Mouse (Mus musculus): ENCODE data around the gene Krtap31-2. TPM values are rescaled to one million over a fixed set of nuclear protein-coding genes. Genes with fewer than 3 reads are reported as not detected.

Gene Krtap31-2
- polyA plus RNA-seq, 1 experiment, result 0.11 TPM

- TF ChIP-seq CTCF (IDR thresholded peaks at IDR 0.05; ENCODE audit: borderline replicate concordance, control insufficient read depth, extremely low read depth, insufficient read depth, low read length, poor library complexity), result no peak
- TF ChIP-seq POLR2A (IDR thresholded peaks at IDR 0.05; ENCODE audit: control insufficient read depth, extremely low read depth, insufficient read depth, low read length, poor library complexity), result no peak
- Histone ChIP-seq H3K4me1 (replicated peaks; ENCODE audit: control insufficient read depth, insufficient read depth, low read length) (no peaks in the 10 kb centered on the region), H3K36me3 (ENCODE audit: control insufficient read depth, insufficient read depth, low read length) (no peaks in the 10 kb centered on the region), H3K4me3 (ENCODE audit: control insufficient read depth, insufficient read depth, low read length) (no peak within 1 kb of the TSS), H3K27ac (ENCODE audit: control insufficient read depth, insufficient read depth, low read length) (no peak within 1 kb of the TSS), H3K27me3 (ENCODE audit: control insufficient read depth, insufficient read depth, low read length) (no peaks in the 10 kb centered on the region)
- no peak for DNase-seq
- 78% methylated on average over 5 of the region's 5 CpGs for WGBS
These were observed 42.9 kb downstream of the Krtap31-2 start, which contains the start of gene Krtap29-1 for GRCm38 (mm10) chr11:99978953-99979352. Gene Krtap29-1 (minus strand): TSS chr11:99979053.

DNA sequence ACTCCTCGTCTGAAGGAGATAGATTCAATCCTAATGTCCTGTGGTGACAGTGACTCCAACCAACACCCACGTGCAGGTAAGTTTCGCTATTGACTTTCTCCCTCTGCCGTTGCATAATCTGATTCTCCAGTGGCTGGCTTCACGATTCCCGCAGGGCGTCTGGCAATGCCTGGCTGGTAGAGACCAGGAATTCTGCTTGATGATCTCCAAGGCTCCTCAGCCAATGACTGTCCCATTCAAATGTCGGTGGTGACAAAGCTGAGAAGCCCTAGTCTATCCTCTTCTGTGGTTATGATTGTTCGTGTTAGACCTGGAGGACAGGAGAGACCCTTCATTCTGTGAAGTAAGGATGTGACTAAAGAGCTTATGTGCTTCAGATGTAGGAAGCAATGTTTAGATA lies 46.6 kb downstream of the Krtap31-2 start:
- no peaks in the 10 kb centered on the region for H3K27me3 ChIP-seq (ENCODE audit: control insufficient read depth, insufficient read depth, low read length)
- H3K27ac ChIP-seq (ENCODE audit: control insufficient read depth, insufficient read depth, low read length), result no peak overlapping the region
- DNase-seq, result no peak
- no peak overlapping the region for H3K4me3 ChIP-seq (ENCODE audit: control insufficient read depth, insufficient read depth, low read length)
- TF ChIP-seq CTCF (IDR thresholded peaks at IDR 0.05; ENCODE audit: borderline replicate concordance, control insufficient read depth, extremely low read depth, insufficient read depth, low read length, poor library complexity) (no peak), POLR2A (IDR thresholded peaks at IDR 0.05; ENCODE audit: control insufficient read depth, extremely low read depth, insufficient read depth, low read length, poor library complexity) (no peak)
- H3K4me1 ChIP-seq (replicated peaks; ENCODE audit: control insufficient read depth, insufficient read depth, low read length), result no peaks in the 10 kb centered on the region
- WGBS, result 94% methylated on average over 9 of the region's 9 CpGs
- H3K36me3 ChIP-seq (ENCODE audit: control insufficient read depth, insufficient read depth, low read length), result no peaks in the 10 kb centered on the region

DNA sequence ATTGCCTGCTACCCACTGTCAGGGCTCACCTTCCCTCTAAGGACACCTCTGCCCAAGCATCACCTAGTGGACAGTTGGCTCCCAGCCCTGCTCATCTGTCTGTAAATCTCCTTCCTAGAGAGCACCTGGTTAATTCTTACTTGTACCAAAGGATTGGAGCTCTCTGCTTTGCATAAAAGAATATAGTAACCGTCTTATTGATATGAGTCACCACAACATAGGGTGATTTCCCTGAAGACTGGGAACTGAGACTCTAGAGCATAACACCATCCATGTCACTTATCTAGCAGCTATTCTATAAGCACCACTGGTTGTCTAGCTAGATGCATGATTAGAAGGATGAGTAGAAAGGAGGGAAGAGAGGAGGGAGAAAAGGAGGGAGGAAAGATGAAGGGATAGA lies 47.4 kb downstream of the Krtap31-2 start:
- Histone ChIP-seq H3K27ac (ENCODE audit: control insufficient read depth, insufficient read depth, low read length) (no peak overlapping the region), H3K27me3 (ENCODE audit: control insufficient read depth, insufficient read depth, low read length) (no peaks in the 10 kb centered on the region), H3K4me1 (replicated peaks; ENCODE audit: control insufficient read depth, insufficient read depth, low read length) (no peaks in the 10 kb centered on the region), H3K4me3 (ENCODE audit: control insufficient read depth, insufficient read depth, low read length) (no peak overlapping the region), H3K36me3 (ENCODE audit: control insufficient read depth, insufficient read depth, low read length) (no peaks in the 10 kb centered on the region)
- DNase-seq, result no peak
- TF ChIP-seq CTCF (IDR thresholded peaks at IDR 0.05; ENCODE audit: borderline replicate concordance, control insufficient read depth, extremely low read depth, insufficient read depth, low read length, poor library complexity) (no peak), POLR2A (IDR thresholded peaks at IDR 0.05; ENCODE audit: control insufficient read depth, extremely low read depth, insufficient read depth, low read length, poor library complexity) (no peak)
- WGBS, result 93% methylated on average over 1 of the region's 1 CpGs

DNA sequence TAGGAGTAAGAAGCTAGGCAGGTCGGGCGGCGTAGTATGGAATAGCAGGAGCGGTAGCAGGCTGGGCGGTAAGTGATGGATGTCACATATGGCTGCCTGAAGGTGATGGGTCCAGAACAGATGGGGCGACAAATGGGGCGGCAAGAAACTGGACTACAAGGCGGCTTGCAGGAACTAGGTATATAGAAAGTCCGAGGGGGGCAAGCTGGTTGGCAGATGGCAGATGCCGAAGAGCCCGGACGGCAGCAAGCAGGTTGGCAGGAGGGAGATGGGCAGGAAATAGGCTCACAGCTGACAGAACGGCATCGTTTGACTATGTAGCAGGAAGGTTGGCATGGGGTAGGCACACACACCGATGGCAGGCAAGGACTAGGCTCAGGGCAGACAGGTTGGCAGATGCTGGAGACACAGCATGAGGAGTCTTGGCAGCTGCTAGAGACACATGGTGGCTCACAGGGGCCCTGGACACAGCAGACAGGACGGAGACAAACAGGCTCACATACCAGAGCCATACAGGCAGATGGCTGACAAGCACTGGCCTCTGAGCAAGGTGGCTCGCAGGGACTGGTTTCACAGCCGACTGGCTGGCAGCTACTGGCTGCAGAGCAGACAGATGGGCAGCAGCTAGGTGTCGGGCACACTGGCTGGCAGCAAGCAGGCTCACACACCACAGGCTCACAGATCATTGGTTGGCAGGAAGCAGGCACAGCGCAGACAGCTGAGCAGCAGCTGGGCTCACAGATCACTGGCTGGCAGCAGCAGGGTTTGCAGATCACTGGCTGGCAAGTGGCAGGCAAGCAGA lies 49.4 kb downstream of the Krtap31-2 start:
- DNase-seq, result no peak
- Histone ChIP-seq H3K27ac (ENCODE audit: control insufficient read depth, insufficient read depth, low read length) (no peak overlapping the region), H3K4me1 (replicated peaks; ENCODE audit: control insufficient read depth, insufficient read depth, low read length) (no peaks in the 10 kb centered on the region), H3K4me3 (ENCODE audit: control insufficient read depth, insufficient read depth, low read length) (no peak overlapping the region), H3K27me3 (ENCODE audit: control insufficient read depth, insufficient read depth, low read length) (no peaks in the 10 kb centered on the region), H3K36me3 (ENCODE audit: control insufficient read depth, insufficient read depth, low read length) (no peaks in the 10 kb centered on the region)
- no peak for TF ChIP-seq POLR2A (IDR thresholded peaks at IDR 0.05; ENCODE audit: control insufficient read depth, extremely low read depth, insufficient read depth, low read length, poor library complexity)
- TF ChIP-seq CTCF (IDR thresholded peaks at IDR 0.05; ENCODE audit: borderline replicate concordance, control insufficient read depth, extremely low read depth, insufficient read depth, low read length, poor library complexity), result no peak
- WGBS, result 85% methylated on average over 20 of the region's 20 CpGs

- 92% methylated on average over 8 of the region's 8 CpGs for WGBS
These were observed 50.1 kb downstream of the Krtap31-2 start, which contains the start of gene Krtap16-1 for GRCm38 (mm10) chr11:99986180-99986647. Gene Krtap16-1 (minus strand): TSS chr11:99986597.

More at GRCm38 (mm10) chr11:99986180-99986647, 50.1 kb downstream of the Krtap31-2 start, which contains the start of gene Krtap16-1:
- H3K27me3 ChIP-seq (ENCODE audit: control insufficient read depth, insufficient read depth, low read length), result no peaks in the 10 kb centered on the region
- no peak within 1 kb of the TSS for H3K27ac ChIP-seq (ENCODE audit: control insufficient read depth, insufficient read depth, low read length)
- no peaks in the 10 kb centered on the region for H3K36me3 ChIP-seq (ENCODE audit: control insufficient read depth, insufficient read depth, low read length)
- no peak within 1 kb of the TSS for H3K4me3 ChIP-seq (ENCODE audit: control insufficient read depth, insufficient read depth, low read length)
- no peak for DNase-seq
- H3K4me1 ChIP-seq (replicated peaks; ENCODE audit: control insufficient read depth, insufficient read depth, low read length), result no peaks in the 10 kb centered on the region
- TF ChIP-seq CTCF (IDR thresholded peaks at IDR 0.05; ENCODE audit: borderline replicate concordance, control insufficient read depth, extremely low read depth, insufficient read depth, low read length, poor library complexity) (no peak), POLR2A (IDR thresholded peaks at IDR 0.05; ENCODE audit: control insufficient read depth, extremely low read depth, insufficient read depth, low read length, poor library complexity) (no peak)

Other genes starting within 250 kb of the Krtap31-2 start
- not detected in 2 replicates for gene Gm14190, start 245.6 kb upstream of the Krtap31-2 start, polyA plus RNA-seq (2012; rRNA removed)
- gene Gm14180, start 202.0 kb upstream of the Krtap31-2 start, polyA plus RNA-seq (2012; rRNA removed), result not detected in 2 replicates
- gene Gm11595, start 163.4 kb upstream of the Krtap31-2 start, polyA plus RNA-seq (2012; rRNA removed), result not detected in 2 replicates
- gene Krtap4-8, start 155.6 kb upstream of the Krtap31-2 start, polyA plus RNA-seq (2012; rRNA removed), result not detected in 2 replicates
- gene Krtap4-9, start 151.1 kb upstream of the Krtap31-2 start, polyA plus RNA-seq (2012; rRNA removed), result 0.17 TPM in 1 of 2 replicates, not detected in the other
- gene Gm11596, start 142.8 kb upstream of the Krtap31-2 start, polyA plus RNA-seq (2012; rRNA removed), result not detected in 2 replicates
- gene Gm11569, start 137.4 kb upstream of the Krtap31-2 start, polyA plus RNA-seq (2012; rRNA removed), result not detected in 2 replicates
- gene Gm11554, start 131.8 kb upstream of the Krtap31-2 start, polyA plus RNA-seq (2012; rRNA removed), result not detected in 2 replicates
- gene Krtap4-13, start 126.4 kb upstream of the Krtap31-2 start, polyA plus RNA-seq (2012; rRNA removed), result not detected in 2 replicates
- not detected in 2 replicates for gene Gm11564, start 120.6 kb upstream of the Krtap31-2 start, polyA plus RNA-seq (2012; rRNA removed)
- not detected in 2 replicates for gene 2300003K06Rik, start 98.2 kb upstream of the Krtap31-2 start, polyA plus RNA-seq (2012; rRNA removed)
- gene Krtap4-16, start 84.7 kb upstream of the Krtap31-2 start, polyA plus RNA-seq (2012; rRNA removed), result 0.28 TPM in 1 of 2 replicates, not detected in the other
- gene Gm11568, start 78.4 kb upstream of the Krtap31-2 start, polyA plus RNA-seq (2012; rRNA removed), result not detected in 2 replicates
- 0.31 TPM in 1 of 2 replicates, not detected in the other for gene Gm11559, start 71.8 kb upstream of the Krtap31-2 start, polyA plus RNA-seq (2012; rRNA removed)
- not detected in 2 replicates for gene Krtap9-1, start 62.9 kb upstream of the Krtap31-2 start, polyA plus RNA-seq (2012; rRNA removed)
- gene Gm11567, start 57.1 kb upstream of the Krtap31-2 start, polyA plus RNA-seq (2012; rRNA removed), result not detected in 2 replicates
- gene Krtap31-1, start 28.4 kb upstream of the Krtap31-2 start, polyA plus RNA-seq (2012; rRNA removed), result 0.13 TPM in 1 of 2 replicates, not detected in the other
- gene Gm11565, start 21.5 kb upstream of the Krtap31-2 start, polyA plus RNA-seq (2012; rRNA removed), result not detected in 2 replicates
- gene Krtap9-5, start 12.2 kb downstream of the Krtap31-2 start, polyA plus RNA-seq (2012; rRNA removed), result not detected in 2 replicates
- not detected in 2 replicates for gene Krtap29-1, start 42.8 kb downstream of the Krtap31-2 start, polyA plus RNA-seq (2012; rRNA removed)
- gene Krtap16-1, start 50.3 kb downstream of the Krtap31-2 start, polyA plus RNA-seq (2012; rRNA removed), result not detected in 2 replicates
- gene Krtap17-1, start 57.7 kb downstream of the Krtap31-2 start, polyA plus RNA-seq (2012; rRNA removed), result 0.31 and 0.43 TPM in 2 replicates
- gene Krt33a, start 79.9 kb downstream of the Krtap31-2 start, polyA plus RNA-seq (2012; rRNA removed), result 0.11 and 0.14 TPM in 2 replicates
- gene Krt33b, start 93.6 kb downstream of the Krtap31-2 start, polyA plus RNA-seq (2012; rRNA removed), result 0.44 TPM in 1 of 2 replicates, not detected in the other
- gene Krt34, start 105.3 kb downstream of the Krtap31-2 start, polyA plus RNA-seq (2012; rRNA removed), result not detected in 2 replicates
- 0.15 and 0.23 TPM in 2 replicates for gene Krt31, start 114.3 kb downstream of the Krtap31-2 start, polyA plus RNA-seq (2012; rRNA removed)
- 0.18 and 0.30 TPM in 2 replicates for gene Krt32, start 151.9 kb downstream of the Krtap31-2 start, polyA plus RNA-seq (2012; rRNA removed)
- gene Krt35, start 159.9 kb downstream of the Krtap31-2 start, polyA plus RNA-seq (2012; rRNA removed), result 0.13 and 0.20 TPM in 2 replicates
- gene Krt36, start 169.3 kb downstream of the Krtap31-2 start, polyA plus RNA-seq (2012; rRNA removed), result 0.79 and 0.90 TPM in 2 replicates
- gene Krt13, start 185.3 kb downstream of the Krtap31-2 start, polyA plus RNA-seq (2012; rRNA removed), result 0.92 and 0.98 TPM in 2 replicates
- gene Krt15, start 199.6 kb downstream of the Krtap31-2 start, polyA plus RNA-seq (2012; rRNA removed), result 0.85 and 1.1 TPM in 2 replicates
- gene Krt19, start 212.4 kb downstream of the Krtap31-2 start, polyA plus RNA-seq (2012; rRNA removed), result 8.7 and 13.0 TPM in 2 replicates